Mouse (Mus musculus) cerebellum, adult 18-20 months (tissue): ENCODE measurements at regions not wholly inside any gene's neighbourhood (a gene's known extent, or its start where the extent isn't known, plus 50 kb on each side); places are given as distances from the start of the nearest gene placed in this dataset.

Experiments used
- DNase-seq, 2 experiments: peaks; one replicate each; pipeline ENCODE4 v3.0.0; 2021

- DNase-seq = no peak
Measured at GRCm38 (mm10) chr6:147416592-147416991, 59.0 kb upstream of the Ccdc91 start.

GRCm38 (mm10) chr6:147413713-147414112 lies 61.9 kb upstream of the Ccdc91 start:
- no peak for DNase-seq

GRCm38 (mm10) chr6:147397984-147398383 lies 77.6 kb upstream of the Ccdc91 start:
- no peak for DNase-seq

GRCm38 (mm10) chr6:147391425-147392158 lies 84.0 kb upstream of the Ccdc91 start:
- DNase-seq = no peak

- DNase-seq = no peak
Measured at GRCm38 (mm10) chr6:147390499-147390898, 85.1 kb upstream of the Ccdc91 start.

- no peak for DNase-seq
Measured at GRCm38 (mm10) chr6:147388727-147389126, 86.9 kb upstream of the Ccdc91 start.

GRCm38 (mm10) chr6:147385606-147386005 lies 90.0 kb upstream of the Ccdc91 start:
- no peak for DNase-seq

GRCm38 (mm10) chr6:147380519-147380918 lies 95.1 kb upstream of the Ccdc91 start:
- DNase-seq = no peak

GRCm38 (mm10) chr6:147377679-147378078 lies 97.9 kb upstream of the Ccdc91 start:
- DNase-seq = no peak

GRCm38 (mm10) chr6:147371737-147372136 lies 103.9 kb upstream of the Ccdc91 start:
- no peak for DNase-seq

- DNase-seq = no peak
Measured at GRCm38 (mm10) chr6:147371336-147371735, 104.3 kb upstream of the Ccdc91 start.

- no peak for DNase-seq
Measured at GRCm38 (mm10) chr6:147362842-147363241, 98.9 kb upstream of the Pthlh start.

- no peak for DNase-seq
Measured at GRCm38 (mm10) chr6:147357031-147357430, 93.0 kb upstream of the Pthlh start.

- DNase-seq = no peak
Measured at GRCm38 (mm10) chr6:147356570-147356969, 92.6 kb upstream of the Pthlh start.

GRCm38 (mm10) chr6:147349566-147350237 lies 85.7 kb upstream of the Pthlh start:
- DNase-seq = no peak

GRCm38 (mm10) chr6:147348621-147349020 lies 84.6 kb upstream of the Pthlh start:
- DNase-seq = no peak

- no peak for DNase-seq
Measured at GRCm38 (mm10) chr6:147341042-147341441, 77.1 kb upstream of the Pthlh start.

- DNase-seq = no peak
Measured at GRCm38 (mm10) chr6:147332976-147333375, 69.0 kb upstream of the Pthlh start.

- no peak for DNase-seq
Measured at GRCm38 (mm10) chr6:147329201-147329600, 65.2 kb upstream of the Pthlh start.

GRCm38 (mm10) chr6:147324336-147324735 lies 60.4 kb upstream of the Pthlh start:
- DNase-seq = no peak

- DNase-seq = no peak
Measured at GRCm38 (mm10) chr6:147318106-147318505, 54.1 kb upstream of the Pthlh start.

GRCm38 (mm10) chr6:147316702-147317468 lies 52.9 kb upstream of the Pthlh start:
- peak in 1 of 2 experiments; percentile 9 for DNase-seq

- no peak for DNase-seq
Measured at GRCm38 (mm10) chr6:147316140-147316539, 52.2 kb upstream of the Pthlh start.

GRCm38 (mm10) chr6:147315207-147315606 lies 51.2 kb upstream of the Pthlh start:
- DNase-seq = no peak
